Mouse (Mus musculus) regulatory T cell (primary cell): ENCODE measurements around the gene Psmc3.

ENCODE experiments used
- in situ Hi-C: fragments of 300-600 bp; cut with MboI, MseI; formaldehyde crosslinking; loops from one replicate; pipeline ENCODE4 v1.15.1; 2025; ENCODE audit warnings: high pct_unique_total_duplicates

Gene Psmc3

GRCm38 (mm10) chr2:91053181-91053933 is 452 bp upstream of the Psmc3 start:
- in situ Hi-C loops: no loop called here

GRCm38 (mm10) chr2:91058435-91058834 is 4.6 kb downstream of the Psmc3 start:
- in situ Hi-C loops: no loop called here

- in situ Hi-C loops: no loop called here
These were observed 5.6 kb downstream of the Psmc3 start for GRCm38 (mm10) chr2:91059376-91059775.

DNA sequence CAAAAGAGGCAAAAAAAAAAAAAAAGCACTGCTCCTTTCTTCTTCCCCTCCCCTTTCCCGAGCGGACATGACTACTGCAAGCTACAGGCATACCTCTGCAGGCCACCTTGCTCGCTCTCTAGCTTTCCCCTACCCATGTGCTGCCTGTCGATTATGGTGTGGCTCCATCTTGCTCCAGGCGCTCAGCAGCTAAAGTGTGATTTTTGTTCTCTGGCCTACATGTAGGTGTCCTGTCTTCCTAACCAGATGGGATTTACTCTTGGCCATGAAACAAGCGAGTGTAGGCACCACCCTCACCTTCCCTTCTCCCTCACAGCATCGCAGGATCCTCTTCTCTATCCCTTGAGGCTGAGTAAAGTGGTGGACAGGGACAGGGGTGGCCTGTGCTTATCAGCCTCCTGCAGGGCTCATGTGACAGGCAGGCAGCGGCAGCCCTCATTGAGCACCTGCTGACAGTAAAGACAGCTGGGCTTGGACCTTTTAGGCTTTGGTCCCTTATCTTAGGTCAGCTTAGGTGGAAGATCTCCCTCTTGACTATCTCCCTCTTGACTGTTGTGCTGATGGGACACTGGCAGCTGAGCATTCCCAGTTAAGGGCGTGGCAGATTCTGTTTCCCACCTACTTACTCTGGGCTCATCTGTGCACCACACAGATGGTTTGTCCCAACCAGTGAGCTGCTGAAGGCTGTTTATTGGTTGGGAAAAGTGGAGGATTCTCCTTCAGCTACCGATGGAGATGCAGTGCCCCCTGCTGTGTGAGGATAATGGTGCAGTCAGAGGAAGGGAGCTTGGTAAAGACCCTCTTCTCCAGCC is 6.9 kb downstream of the Psmc3 start:
- in situ Hi-C loops: no loop called here

DNA sequence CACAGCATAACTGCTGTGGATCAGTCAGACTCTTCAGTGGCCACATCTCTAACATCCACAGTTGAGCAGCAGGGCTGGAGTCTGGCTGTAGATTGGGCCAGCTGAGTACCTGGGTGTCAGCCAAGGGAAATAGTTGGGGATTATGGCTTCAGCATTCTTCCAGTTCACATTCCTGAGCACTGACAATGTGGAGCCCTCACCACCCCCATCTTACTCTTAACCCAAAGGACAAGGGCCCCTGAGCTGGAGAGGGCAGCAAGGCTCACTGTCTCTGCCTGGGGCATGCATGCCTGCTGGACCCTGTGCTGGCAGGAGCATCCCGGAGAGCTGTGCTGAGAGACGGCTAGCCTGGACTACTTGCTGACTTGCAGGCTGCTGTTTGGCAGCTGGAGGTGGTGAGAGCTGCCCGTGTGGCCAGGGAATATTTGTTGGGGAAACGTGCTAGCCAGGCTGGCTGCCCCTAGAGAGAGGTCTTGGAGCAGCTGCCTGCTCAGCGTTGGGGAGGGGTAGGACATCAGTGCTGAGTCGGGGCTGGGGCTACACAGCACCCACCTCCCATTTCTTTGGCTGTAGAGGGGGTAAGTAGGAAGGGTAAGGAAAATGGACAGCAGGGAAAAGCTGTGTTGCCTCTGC is 8.2 kb downstream of the Psmc3 start:
- in situ Hi-C loops: no loop called here

DNA sequence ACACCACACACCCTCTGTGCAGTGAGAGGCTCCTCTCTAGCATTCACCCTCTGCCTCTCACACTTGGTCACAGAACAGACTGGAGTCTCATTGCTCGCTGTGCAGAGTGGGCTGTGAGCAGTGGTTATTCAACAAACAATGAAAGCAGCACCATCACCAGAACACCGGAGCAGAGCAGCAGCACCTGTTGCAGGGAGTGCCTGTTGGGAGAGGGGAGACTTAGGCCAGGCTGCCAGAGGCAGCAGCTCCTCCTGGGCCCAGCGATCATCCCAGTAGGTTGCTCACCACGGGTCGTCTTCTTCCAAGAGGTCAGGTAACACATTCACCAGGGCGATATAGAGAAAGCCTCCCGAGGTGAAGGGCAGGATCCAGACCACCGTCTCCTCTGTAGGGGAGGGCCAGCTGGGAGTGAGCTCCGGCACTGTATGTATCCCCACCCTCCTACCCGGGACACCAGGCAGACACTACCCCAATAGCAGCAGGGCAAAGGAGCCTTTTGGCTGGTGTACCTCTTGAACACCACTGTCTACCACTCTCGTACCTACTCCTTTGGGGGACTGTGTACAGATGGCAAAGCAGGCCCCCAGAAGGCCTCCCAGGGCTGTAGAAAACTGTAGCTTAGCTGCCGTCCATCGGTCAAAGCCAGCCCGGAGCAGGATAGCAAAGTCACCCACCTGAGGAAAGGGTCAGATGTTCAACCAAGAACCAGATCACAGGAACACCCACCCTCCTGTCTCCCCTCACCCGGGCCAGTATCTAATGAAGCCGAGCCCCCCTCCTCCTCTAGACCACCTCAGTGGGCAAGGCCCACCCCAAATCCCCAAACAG is 9.2 kb downstream of the Psmc3 start:
- in situ Hi-C loops: no loop called here

DNA sequence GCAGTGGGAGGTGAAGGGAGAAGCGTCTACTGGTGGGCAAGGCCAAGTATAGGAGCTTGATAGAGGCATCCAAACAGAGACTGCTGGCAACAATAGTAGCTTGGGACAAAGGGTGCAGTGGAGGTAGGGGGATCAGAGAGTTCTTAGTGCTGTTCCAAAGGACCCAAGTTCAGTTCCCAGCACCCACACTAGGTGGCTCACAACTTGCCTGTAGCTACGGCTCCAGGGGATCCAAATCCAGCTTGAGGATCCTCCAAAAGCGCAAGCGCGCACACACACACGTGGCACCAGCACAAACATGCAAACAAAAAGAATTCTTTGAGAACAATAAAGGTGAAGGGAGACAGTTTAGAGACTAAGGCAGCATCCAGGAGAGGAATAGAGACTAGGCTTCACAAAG is 10.4 kb downstream of the Psmc3 start:
- in situ Hi-C loops: no loop called here

GRCm38 (mm10) chr2:91065544-91065943 is 11.7 kb downstream of the Psmc3 start:
- in situ Hi-C loops: loop anchor here (5.0 kb wide), 1 partner anchor 37 kb away; no protein-coding TSS in a partner anchor

DNA sequence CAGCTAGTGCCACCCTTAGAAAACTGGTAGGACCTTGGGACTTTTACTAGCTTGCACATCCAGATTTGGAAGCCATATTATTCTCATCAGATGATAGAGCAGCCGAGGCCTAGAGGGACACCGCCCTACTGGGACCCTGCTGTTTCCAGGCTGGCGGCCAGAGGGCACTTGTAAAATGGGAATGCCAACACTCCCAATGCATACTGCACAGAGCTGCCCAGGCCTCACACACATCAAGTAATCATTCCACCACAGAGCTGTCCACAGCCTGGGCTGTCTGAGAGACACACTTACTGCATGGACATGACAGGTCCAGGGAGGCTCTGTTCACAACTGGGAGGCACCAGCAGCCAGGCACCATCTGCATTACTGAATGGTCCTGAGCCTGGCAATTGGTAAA is 12.6 kb downstream of the Psmc3 start:
- in situ Hi-C loops: loop anchor here (5.0 kb wide), 1 partner anchor 36 kb away; no protein-coding TSS in a partner anchor

GRCm38 (mm10) chr2:91068162-91068871 is 14.5 kb downstream of the Psmc3 start:
- in situ Hi-C loops: loop anchor here (5.0 kb wide), 1 partner anchor 34 kb away; no protein-coding TSS in a partner anchor

DNA sequence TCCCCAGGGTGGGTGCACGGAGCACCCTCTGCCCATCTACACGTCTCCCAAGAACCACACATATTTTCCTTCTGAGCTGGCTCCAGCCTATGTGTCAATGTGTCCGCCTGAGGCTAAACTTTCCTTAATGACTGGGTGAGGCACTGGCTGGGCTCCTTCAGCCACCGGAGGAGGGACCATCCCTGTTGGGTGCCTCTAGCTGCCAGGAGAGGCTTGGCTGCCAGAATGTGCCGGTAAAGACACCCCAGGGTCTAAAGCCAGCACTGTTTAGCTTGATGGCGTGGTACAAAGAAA is 15.0 kb downstream of the Psmc3 start:
- in situ Hi-C loops: loop anchor here (5.0 kb wide), 1 partner anchor 33 kb away; no protein-coding TSS in a partner anchor

DNA sequence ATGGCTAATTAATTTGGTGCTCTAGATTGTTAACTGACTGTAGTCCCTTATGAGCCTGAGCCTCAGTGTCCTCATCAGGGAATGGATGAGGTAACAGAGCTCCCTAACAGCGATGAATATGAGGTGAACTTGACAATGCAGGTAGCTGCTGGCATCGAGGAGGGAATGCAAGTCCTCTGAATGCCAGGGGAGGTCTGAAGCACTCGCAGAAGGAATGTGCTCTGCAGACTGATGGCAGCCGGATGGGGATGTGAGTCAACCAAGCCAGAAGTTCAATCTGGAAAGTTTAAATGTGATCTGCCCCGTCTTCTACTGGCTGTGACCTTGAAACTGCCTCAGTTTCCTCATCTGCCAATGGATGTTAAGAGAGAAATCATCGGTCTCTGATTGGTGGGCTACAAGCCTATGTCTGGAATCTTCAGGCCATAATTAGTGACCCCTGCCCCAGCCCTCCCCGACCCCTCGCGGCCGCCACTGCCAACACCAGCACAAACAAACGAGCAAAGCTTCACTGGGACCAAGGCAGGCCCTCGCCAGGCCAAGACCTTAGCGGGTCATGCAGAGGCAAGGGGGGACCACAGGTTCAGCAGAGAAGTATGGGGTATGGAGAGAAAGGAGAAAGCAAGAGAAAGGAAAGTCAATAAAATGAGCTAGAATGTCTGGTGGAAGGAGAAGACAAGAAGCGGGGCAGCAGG is 15.6 kb downstream of the Psmc3 start:
- in situ Hi-C loops: loop anchor here (5.0 kb wide), 1 partner anchor 33 kb away; no protein-coding TSS in a partner anchor

DNA sequence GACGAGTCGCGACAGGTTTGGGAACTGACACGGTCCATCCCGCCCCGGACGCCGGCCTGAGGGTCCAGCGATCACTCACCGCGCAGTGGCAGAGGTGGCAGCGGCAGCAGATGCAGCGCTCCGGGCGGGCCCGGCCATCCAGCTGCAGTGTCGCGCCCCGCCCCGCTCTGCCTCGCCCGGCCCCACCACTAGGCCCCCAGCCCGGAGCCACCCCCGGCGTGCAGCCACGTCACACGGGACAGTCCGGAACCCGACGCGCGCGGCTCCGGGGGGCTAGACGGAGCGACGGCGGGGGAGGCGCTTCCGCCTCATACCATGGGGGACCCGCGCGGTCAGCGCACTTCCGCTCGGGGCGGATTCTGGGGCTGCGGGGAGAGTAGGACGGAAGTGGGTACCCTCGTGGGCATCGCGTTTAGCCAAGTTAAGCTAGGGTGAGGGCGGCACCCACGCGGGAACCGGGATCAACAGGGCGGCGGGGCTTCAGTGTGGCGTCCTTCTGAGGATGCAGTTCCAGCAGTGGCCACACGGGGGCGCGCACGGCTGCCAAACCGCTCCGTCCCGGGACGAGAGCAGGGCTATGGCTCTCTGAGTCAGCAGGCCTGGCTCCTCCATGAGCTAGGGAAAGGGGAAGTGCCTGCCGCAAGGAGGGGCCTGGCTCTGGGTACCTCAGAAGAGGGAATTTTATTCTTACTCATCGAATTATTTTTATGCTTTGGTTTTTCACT is 16.4 kb downstream of the Psmc3 start, which contains the start of gene Slc39a13:
TSS of gene Slc39a13 (minus strand) at position 342 of the 725 bp plus-strand sequence.
- in situ Hi-C loops: no loop called here

DNA sequence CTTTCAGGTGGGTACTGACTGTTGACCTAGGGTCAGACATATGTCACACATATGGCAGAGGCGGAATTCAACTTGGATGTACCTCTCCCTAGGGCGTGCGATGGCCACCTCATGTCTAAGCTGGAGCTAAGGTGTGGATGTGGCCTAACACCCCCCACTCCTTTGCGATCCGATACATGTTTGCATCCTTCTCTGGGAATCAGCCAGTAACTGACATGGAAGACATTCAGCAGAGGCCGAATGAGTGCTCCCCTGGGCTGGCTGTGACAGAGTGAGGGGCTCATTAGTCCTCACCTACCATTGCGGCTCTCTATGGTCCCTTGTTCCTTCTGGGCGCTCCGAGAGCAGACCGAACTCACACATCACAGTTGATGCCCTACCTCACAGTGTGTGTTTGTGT is 17.2 kb downstream of the Psmc3 start:
- in situ Hi-C loops: no loop called here

GRCm38 (mm10) chr2:91072092-91072491 is 18.3 kb downstream of the Psmc3 start:
- in situ Hi-C loops: no loop called here

DNA sequence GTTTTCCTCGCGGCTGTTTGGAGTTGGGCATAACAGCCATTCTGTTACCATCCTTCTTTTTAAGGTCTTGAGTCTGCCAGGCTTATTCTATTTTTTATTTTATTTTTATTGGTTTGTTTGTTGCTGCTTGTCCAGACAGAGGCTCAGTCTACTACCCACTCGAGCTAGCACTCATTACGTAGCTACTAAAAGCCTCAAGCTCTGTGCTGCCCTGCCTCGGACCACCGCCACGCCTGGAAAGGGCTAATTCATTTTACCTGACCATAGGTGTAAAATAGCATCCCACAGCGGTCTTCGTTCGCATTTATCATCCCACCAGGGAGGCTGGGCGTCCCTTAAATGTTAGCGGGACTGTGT is 24.1 kb downstream of the Psmc3 start:
- in situ Hi-C loops: no loop called here

DNA sequence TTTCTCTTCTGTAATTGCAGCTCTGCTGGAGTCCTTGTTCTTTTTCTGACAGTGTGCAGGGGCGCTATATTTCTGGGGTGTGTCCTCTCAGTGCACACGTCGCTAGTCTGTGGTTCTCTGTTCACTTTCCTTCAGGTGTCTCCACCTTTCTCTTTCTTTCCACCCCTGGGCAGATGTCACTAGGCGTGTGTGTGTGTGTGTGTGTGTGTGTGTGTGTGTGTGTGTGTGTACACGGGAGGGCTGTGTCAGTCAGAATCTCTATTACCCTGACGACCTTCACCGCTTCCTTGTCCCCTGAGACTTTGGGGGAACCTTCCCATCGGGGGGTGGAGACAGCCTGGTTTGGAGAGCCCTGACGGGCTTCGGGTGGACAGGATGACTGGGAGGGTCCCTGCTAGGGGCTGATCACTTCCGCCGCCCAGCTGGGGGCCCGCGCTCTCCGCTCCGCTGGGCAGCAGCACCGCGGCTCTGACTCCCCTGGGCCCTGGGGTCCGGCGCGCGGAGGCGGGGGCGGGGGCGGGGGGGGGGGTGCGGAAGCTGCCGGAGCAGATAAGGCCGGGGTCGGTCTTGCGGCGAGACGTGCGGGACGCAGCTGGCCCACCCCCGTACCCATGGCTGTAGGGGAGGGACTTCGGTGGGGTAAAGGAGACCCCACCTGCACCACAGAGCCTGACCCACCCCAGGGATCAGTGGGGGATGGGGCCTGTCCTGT is 24.7 kb downstream of the Psmc3 start:
- in situ Hi-C loops: no loop called here

GRCm38 (mm10) chr2:91079026-91079384 is 25.2 kb downstream of the Psmc3 start:
- in situ Hi-C loops: no loop called here
